Mouse (Mus musculus): Measurements from ENCODE around the gene Myt1l. TPM values are rescaled to one million over a fixed set of nuclear protein-coding genes. Genes with fewer than 3 reads are reported as not detected.

Myt1l gene
- total and polyA plus RNA-seq, 2 experiments from 2014 or later: 0.34 TPM; not detected in 1

GRCm38 (mm10) chr12:29897533-29898085, 369.4 kb downstream of the Myt1l start:
- DNase-seq (ENCODE audit: low spot score) (no peak), ATAC-seq (ENCODE audit: insufficient read depth, low read depth) (no peak)
- H3K27ac ChIP-seq (ENCODE audit: low read depth): no peak overlapping the region
- WGBS: 70% methylated on average over 3 of the region's 3 CpGs
- no peak overlapping the region for H3K4me3 ChIP-seq (ENCODE audit: low read depth, low read length)
- no peak overlapping the region for H3K4me2 ChIP-seq (ENCODE audit: low read depth, low read length)
- TF ChIP-seq EP300 (IDR thresholded peaks at IDR 0.05; ENCODE audit: low read depth) (no peak), CTCF (IDR thresholded peaks at IDR 0.05; ENCODE audit: low read depth) (no peak)
- H3K4me1 ChIP-seq (ENCODE audit: control insufficient read depth, insufficient read depth): no peaks in the 10 kb centered on the region
- H3K9ac ChIP-seq (replicated peaks; ENCODE audit: low read depth, low read length): no peak overlapping the region
- H3K9me3 ChIP-seq (replicated peaks; ENCODE audit: control insufficient read depth, low read length): no peaks in the 10 kb centered on the region
- H3K36me3 ChIP-seq (replicated peaks; ENCODE audit: control insufficient read depth, insufficient read depth, low read length): no peaks in the 10 kb centered on the region
- no peaks in the 10 kb centered on the region for H3K27me3 ChIP-seq (ENCODE audit: control insufficient read depth, insufficient read depth, low read length)

- H3K4me3 ChIP-seq (ENCODE audit: low read depth, low read length): no peak overlapping the region
- no peaks in the 10 kb centered on the region for H3K36me3 ChIP-seq (replicated peaks; ENCODE audit: control insufficient read depth, insufficient read depth, low read length)
- ATAC-seq (ENCODE audit: insufficient read depth, low read depth) (no peak), DNase-seq (ENCODE audit: low spot score) (no peak)
- WGBS: 62% methylated on average over 4 of the region's 4 CpGs
- no peaks in the 10 kb centered on the region for H3K4me1 ChIP-seq (ENCODE audit: control insufficient read depth, insufficient read depth)
- H3K9ac ChIP-seq (replicated peaks; ENCODE audit: low read depth, low read length): no peak overlapping the region
- no peak overlapping the region for H3K27ac ChIP-seq (ENCODE audit: low read depth)
- H3K27me3 ChIP-seq (ENCODE audit: control insufficient read depth, insufficient read depth, low read length): no peaks in the 10 kb centered on the region
- no peak overlapping the region for H3K4me2 ChIP-seq (ENCODE audit: low read depth, low read length)
- no peaks in the 10 kb centered on the region for H3K9me3 ChIP-seq (replicated peaks; ENCODE audit: control insufficient read depth, low read length)
- TF ChIP-seq CTCF (IDR thresholded peaks at IDR 0.05; ENCODE audit: low read depth) (no peak), EP300 (IDR thresholded peaks at IDR 0.05; ENCODE audit: low read depth) (no peak)
Measured at GRCm38 (mm10) chr12:29904101-29904874, 376.1 kb downstream of the Myt1l start.

- H3K27ac ChIP-seq (ENCODE audit: low read depth): peak overlapping the region; percentile 68; the same call in 1 of the 2 replicates
- H3K27me3 ChIP-seq (ENCODE audit: control insufficient read depth, insufficient read depth, low read length): no peaks in the 10 kb centered on the region
- DNase-seq (ENCODE audit: low spot score) (peak; percentile 91), ATAC-seq (ENCODE audit: insufficient read depth, low read depth) (peak; percentile 90)
- no peak overlapping the region for H3K4me3 ChIP-seq (ENCODE audit: low read depth, low read length)
- H3K4me1 ChIP-seq (ENCODE audit: control insufficient read depth, insufficient read depth): no peaks in the 10 kb centered on the region
- peak; percentile 89 for TF ChIP-seq CTCF (IDR thresholded peaks at IDR 0.05; ENCODE audit: low read depth)
- no peak for TF ChIP-seq EP300 (IDR thresholded peaks at IDR 0.05; ENCODE audit: low read depth)
- H3K9ac ChIP-seq (replicated peaks; ENCODE audit: low read depth, low read length): no peak overlapping the region
- no peak overlapping the region for H3K4me2 ChIP-seq (ENCODE audit: low read depth, low read length)
- no peaks in the 10 kb centered on the region for H3K9me3 ChIP-seq (replicated peaks; ENCODE audit: control insufficient read depth, low read length)
- no peaks in the 10 kb centered on the region for H3K36me3 ChIP-seq (replicated peaks; ENCODE audit: control insufficient read depth, insufficient read depth, low read length)
- 33% methylated on average over 2 of the region's 2 CpGs for WGBS
Measured at GRCm38 (mm10) chr12:29907056-29907455, 378.9 kb downstream of the Myt1l start.

GRCm38 (mm10) chr12:29916139-29916538, 388.0 kb downstream of the Myt1l start:
- 78% methylated on average over 3 of the region's 3 CpGs for WGBS
- TF ChIP-seq EP300 (IDR thresholded peaks at IDR 0.05; ENCODE audit: low read depth) (no peak), CTCF (IDR thresholded peaks at IDR 0.05; ENCODE audit: low read depth) (no peak)
- no peaks in the 10 kb centered on the region for H3K36me3 ChIP-seq (replicated peaks; ENCODE audit: control insufficient read depth, insufficient read depth, low read length)

GRCm38 (mm10) chr12:29916807-29917206, 388.6 kb downstream of the Myt1l start:
- no peaks in the 10 kb centered on the region for H3K27me3 ChIP-seq (ENCODE audit: control insufficient read depth, insufficient read depth, low read length)
- TF ChIP-seq EP300 (IDR thresholded peaks at IDR 0.05; ENCODE audit: low read depth) (no peak), CTCF (IDR thresholded peaks at IDR 0.05; ENCODE audit: low read depth) (no peak)
- H3K9ac ChIP-seq (replicated peaks; ENCODE audit: low read depth, low read length): no peak overlapping the region
- no peaks in the 10 kb centered on the region for H3K36me3 ChIP-seq (replicated peaks; ENCODE audit: control insufficient read depth, insufficient read depth, low read length)
- DNase-seq (ENCODE audit: low spot score) (no peak), ATAC-seq (ENCODE audit: insufficient read depth, low read depth) (no peak)
- no peaks in the 10 kb centered on the region for H3K9me3 ChIP-seq (replicated peaks; ENCODE audit: control insufficient read depth, low read length)
- H3K4me2 ChIP-seq (ENCODE audit: low read depth, low read length): no peak overlapping the region
- H3K4me3 ChIP-seq (ENCODE audit: low read depth, low read length): no peak overlapping the region
- no peak overlapping the region for H3K27ac ChIP-seq (ENCODE audit: low read depth)
- H3K4me1 ChIP-seq (ENCODE audit: control insufficient read depth, insufficient read depth): no peaks in the 10 kb centered on the region
- WGBS: 82% methylated on average over 6 of the region's 6 CpGs

More at GRCm38 (mm10) chr12:29916139-29916538, 388.0 kb downstream of the Myt1l start:
- DNase-seq (ENCODE audit: low spot score) (no peak), ATAC-seq (ENCODE audit: insufficient read depth, low read depth) (no peak)
- Histone ChIP-seq H3K27ac (ENCODE audit: low read depth) (no peak overlapping the region), H3K27me3 (ENCODE audit: control insufficient read depth, insufficient read depth, low read length) (no peaks in the 10 kb centered on the region), H3K9me3 (replicated peaks; ENCODE audit: control insufficient read depth, low read length) (no peaks in the 10 kb centered on the region), H3K4me1 (ENCODE audit: control insufficient read depth, insufficient read depth) (no peaks in the 10 kb centered on the region), H3K4me3 (ENCODE audit: low read depth, low read length) (no peak overlapping the region), H3K4me2 (ENCODE audit: low read depth, low read length) (no peak overlapping the region), H3K9ac (replicated peaks; ENCODE audit: low read depth, low read length) (no peak overlapping the region)

Measured in heart, postnatal 0 days (tissue).